Mouse (Mus musculus): ENCODE results near the gene Syngr4.
"Not testable (repeated sequence)": the region's sequence is repeated elsewhere in the genome, so short reads cannot be mapped to it uniquely, and the experiment has no call there.

The Syngr4 gene

GRCm38 (mm10) chr7:45915011-45915410, 18.5 kb upstream of the Syngr4 start:
- DNase-seq = no peak

DNA sequence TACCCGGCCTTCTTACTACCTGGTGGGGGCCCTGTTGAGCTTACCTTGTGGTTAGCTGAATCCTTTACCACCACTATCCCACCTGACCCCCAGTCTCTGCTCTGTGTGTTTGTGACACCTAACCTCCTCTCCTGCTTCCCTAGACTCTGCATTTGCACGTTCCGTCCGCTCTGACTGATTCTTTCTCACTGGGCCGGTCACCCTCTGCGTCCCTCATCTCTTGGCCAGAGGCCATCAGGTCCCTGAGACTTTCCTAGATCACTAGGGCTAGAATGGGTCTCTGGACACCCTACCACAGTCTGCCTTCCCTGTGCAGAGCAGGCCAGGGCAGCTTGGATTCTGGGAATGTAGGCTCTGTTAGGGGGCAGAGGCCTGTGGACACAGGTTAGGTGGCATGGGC, 17.6 kb upstream of the Syngr4 start:
- no peak for DNase-seq

DNA sequence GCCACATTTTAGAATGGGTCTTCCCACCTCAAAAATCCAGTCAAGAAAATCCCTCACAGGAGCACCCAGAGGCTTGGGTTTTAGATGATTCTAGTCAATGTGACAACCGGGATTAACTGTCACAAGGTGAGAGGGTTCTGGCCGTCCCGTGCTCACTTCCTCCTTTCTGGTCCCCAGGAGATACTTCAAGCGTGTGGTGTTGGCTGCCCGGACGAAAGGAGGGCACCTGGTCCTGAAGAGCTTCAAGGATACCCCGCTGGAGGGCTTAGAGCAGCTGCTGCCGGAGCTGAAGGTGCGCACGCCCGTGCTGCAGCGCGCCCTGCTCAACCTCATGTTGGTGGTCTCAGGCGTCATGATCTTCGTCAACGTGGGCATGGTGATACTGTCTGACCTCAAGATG, 12.6 kb upstream of the Syngr4 start:
- no peak for DNase-seq

DNA sequence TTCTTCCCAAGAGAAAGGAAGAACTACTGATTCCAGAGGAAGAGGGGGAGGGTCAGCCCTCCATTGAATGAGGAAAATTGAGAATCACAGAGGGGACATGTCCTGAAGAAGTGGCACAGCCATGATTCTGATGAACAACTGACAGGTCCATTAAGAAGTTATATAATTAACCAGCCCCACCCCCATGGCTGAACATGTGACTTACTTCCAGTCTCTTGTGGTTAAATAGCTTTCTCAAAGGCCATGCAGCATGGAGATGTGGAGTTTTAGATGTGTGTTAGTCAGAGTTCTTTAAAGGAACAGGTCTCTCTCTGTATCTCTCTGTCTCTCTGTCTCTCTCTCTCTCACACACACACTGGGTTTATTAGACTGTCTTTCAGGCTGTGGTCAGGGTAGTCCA, 11.9 kb upstream of the Syngr4 start:
- no peak for DNase-seq

DNA sequence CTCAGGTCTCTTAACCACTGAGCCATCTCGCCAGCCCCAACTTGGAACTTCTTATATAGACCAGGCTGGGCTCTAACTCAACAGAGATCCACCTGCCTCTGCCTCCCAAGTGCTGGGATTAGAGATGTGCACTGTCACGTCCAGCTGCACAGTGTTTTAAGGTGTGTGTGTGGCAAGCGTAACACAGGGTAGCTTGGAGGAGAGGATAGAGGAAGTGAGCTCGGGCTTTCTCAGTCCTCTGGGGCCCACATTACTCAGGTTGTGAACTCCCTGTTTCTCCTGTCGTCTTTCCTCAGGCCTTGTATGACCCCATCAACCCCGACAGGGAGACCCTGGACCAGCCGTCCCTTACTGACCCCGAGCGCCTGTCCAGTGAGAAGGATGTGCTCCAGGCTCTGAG, 10.1 kb upstream of the Syngr4 start:
- no peak for DNase-seq

DNA sequence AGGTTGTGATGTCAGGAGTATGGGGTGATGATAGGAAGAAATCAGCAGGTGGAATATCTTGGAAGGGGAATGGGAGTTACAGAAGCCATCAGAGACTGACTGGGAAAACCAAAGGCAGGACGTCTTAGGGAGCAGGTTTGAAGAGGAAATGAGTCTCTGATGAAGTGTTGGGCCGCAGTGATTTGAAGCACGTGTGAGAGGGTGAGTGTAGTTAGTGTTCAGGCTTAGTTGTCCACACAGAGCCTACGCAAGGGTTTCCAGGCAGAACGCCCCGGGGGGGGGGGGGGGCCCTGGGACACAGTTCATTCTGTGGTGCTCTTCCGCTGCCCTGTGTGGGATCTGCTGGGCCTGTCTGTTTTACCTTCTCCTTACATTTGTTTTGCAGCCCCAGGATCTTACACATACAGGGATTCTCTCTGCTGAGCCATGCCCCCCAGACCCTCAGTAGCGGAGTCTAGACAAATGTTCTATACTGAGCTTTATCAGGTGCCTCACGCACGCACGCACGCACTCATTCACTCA, 6.0 kb upstream of the Syngr4 start:
- DNase-seq = peak; percentile 47

DNA sequence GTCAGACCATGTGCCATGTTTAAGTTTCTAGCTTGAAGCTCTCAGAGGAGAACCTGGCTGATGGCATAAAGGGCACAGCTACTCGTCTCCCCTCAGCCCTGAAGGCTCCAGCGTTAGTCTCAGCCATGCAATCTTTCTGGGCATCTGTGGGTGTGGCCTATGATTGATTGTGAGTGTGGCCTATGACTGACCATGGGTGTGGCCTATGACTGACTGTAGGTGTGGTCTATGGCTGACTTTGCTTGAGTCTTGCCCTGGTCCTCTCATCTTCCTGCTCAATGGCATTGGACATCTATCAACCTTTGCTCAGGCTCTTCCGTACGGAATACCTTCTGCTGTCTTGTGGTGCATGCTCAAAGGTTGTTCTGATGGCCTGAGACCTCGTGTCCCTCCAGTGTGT, 5.0 kb upstream of the Syngr4 start:
- peak; percentile 56 for DNase-seq

DNA sequence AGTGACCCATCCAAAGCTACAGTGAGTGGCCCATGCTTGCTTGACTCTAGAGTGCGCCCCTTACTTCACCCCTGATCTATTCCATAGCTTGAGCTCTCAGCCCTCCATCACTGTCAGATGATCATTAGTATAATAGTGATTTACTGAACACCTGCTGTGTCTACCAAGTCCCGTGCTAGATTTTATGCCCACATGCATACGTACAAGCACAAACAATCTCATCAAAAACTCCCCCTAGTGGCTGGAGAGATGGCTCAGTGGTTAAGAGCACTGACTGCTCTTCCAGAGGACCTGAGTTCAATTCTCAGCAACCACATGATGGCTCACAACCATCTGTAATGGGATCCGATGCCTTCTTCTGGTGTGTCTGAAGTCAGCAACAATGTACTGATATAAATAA, 1.6 kb upstream of the Syngr4 start:
- peak; percentile 63 for DNase-seq

GRCm38 (mm10) chr7:45897258-45897757, 794 bp upstream of the Syngr4 start:
- DNase-seq = peak; percentile 70

DNA sequence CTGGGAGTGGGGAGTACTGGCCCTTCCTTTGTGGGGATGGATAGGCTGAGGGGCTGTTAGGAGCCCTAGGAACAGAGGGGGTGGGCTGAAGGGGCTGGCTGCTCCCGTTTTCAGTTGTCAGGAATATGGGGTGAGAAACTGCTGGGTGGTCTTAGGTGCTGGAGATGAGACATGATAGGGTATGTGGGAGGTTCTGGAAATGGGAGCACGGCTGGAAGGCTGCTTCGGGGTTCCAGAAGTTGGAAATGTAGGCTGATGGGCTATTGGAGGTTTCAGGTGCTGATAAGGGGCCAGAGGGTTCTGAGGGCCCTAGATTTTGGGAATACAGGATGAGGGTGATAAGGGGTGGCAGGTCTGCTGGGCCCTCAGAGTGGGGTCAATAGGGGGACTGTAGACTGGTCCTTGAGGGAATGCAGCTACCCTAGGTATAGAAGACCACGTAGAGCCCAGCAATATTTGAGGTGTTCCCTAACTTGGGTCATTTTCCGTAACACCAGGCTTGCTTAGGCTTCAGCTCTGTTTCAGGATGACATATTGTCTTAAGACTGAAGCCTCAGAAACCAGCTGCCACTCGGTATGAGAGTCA, 490 bp downstream of the Syngr4 start:
- DNase-seq = no peak

DNA sequence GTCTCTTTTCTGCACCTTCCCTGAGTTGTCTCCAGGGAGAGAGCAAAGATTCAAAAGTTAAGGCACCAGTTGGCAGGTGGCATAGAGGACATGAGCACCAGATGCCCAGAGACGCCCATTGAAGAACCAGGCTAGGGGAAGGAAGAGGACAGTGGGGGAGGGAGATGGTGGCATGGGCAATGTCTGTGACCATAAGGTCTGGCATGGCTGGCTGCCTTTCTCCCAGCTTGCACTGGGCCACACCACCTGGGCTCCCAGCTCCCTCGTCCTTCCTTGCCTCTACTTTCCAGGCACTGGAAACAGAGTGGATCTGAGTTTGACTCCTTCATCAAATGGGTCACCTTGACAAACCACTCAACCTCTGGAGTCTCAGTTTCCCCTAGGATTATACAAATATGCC, 3.9 kb downstream of the Syngr4 start:
- DNase-seq = no peak

DNA sequence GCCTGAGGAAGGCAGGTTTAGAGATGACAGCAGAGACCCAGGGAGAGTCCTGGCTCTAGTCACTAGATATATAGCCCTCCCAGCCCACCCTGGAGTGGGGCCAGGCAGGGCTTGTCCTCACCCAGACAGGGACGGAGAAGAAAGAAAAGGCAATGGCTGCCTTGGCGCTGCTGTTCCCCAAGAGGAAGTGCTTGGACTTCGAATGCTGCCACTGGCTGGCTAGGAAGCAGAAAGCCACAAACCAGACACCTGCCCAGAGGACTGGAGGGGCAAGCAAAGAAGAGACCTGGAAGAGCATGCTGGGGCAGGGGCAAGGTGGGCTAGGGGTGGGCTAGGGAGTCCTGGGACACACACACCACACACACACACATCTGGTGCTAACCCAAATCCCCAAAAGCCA, 9.3 kb downstream of the Syngr4 start:
- DNase-seq = no peak

- DNase-seq = no peak
Measured at GRCm38 (mm10) chr7:45881011-45881410, 15.5 kb downstream of the Syngr4 start.

GRCm38 (mm10) chr7:45880531-45880930, 16.0 kb downstream of the Syngr4 start:
- DNase-seq = no peak

GRCm38 (mm10) chr7:45878278-45878677, 18.2 kb downstream of the Syngr4 start, which contains the start of gene Grin2d:
Grin2d (minus strand) TSS chr7:45878378.
- DNase-seq = not testable (repeated sequence)

DNA sequence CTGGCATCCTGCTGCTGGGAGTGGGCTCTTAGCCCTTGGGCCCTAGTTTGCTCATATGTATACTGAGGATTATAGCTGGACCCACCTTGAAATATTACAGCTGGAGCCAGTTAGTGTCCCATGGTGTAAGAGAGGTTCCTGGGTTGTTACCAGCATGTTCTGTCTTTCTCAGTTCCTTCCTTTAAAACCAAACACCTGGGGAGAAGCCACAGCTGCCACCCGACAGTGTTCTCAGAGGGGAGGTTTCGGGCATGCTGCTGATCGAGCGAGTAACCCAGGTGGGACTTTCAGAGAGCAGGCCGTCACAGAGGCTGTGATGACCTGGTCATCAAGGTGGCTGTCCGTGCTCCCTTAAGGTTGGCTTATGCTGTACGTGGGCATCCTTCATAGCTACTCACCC, 19.6 kb downstream of the Syngr4 start:
- DNase-seq = no peak

GRCm38 (mm10) chr7:45873061-45873947, 23.2 kb downstream of the Syngr4 start:
- peak; percentile 71 for DNase-seq

DNA sequence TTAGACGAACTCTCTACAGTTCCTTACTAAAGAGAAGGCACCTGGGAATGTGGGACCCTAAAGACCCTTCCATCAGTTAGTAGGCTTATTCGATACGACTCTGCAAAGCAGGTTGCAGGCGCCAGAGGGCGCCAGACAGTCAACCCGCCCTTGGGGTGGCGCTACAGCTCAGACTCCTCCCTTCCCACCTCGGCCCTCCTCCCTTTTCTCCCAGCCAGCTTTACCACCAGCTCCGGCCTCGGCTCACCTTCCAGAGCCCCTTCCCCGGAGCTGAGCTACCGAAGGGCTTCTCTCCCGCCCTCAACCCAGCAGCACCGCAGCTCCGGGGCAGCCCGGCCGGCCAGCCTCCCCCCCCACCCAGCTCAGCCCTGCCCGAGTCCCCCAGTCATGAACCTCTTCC, 23.9 kb downstream of the Syngr4 start, which contains the start of gene Kdelr1:
Gene Kdelr1, plus strand, starts transcription at position 149 of the 400 bp plus-strand sequence.
- peak; percentile 93 for DNase-seq

- DNase-seq = peak; percentile 45
Measured at GRCm38 (mm10) chr7:45870282-45871058, 26.0 kb downstream of the Syngr4 start.

GRCm38 (mm10) chr7:45869787-45870186, 26.7 kb downstream of the Syngr4 start:
- DNase-seq = no peak

DNA sequence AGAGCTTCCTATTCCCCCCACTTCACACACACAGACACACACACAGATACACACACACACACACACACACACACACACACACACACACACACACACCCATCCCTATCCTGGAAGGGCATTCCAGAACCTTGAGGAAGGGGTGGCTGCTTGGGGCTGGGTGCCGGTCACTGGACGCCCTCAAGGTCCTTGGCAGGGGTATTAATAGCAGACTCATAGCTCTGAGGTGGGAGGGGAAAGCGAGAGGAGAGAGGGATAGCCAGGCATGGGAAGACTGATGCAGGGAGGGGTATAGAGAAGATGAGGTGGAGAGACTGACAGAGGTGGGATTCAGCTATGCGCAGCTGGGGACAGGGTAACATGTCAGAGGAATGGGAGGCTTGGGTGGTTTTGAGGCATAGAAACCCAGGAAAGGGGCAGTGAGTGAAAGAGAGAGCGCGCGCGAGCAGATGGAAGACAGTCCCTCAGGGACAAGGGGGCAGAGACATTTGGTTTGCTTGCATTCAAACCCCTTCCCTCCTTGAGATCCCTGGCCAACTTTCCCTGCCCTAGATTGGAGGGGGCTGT, 27.3 kb downstream of the Syngr4 start:
- DNase-seq = no peak

- DNase-seq = no peak
Measured at GRCm38 (mm10) chr7:45867871-45868270, 28.6 kb downstream of the Syngr4 start.
